Mouse (Mus musculus): ENCODE results near the gene Galm.

GRCm38 (mm10) chr17:80174699-80175385, 47.6 kb downstream of the Galm start:
- TF ChIP-seq POLR2A (IDR thresholded peaks at IDR 0.05; ENCODE audit: control insufficient read depth, low read depth, low read length): no peak
- TF ChIP-seq CTCF (IDR thresholded peaks at IDR 0.05; ENCODE audit: control insufficient read depth, insufficient read depth, insufficient replicate concordance, low read depth, low read length): no peak
